Mouse (Mus musculus) neural tube, embryonic 13.5 days (tissue): ENCODE measurements around the gene Lcat. TPM values are rescaled to one million over a fixed set of nuclear protein-coding genes. Genes with fewer than 3 reads are reported as not detected.
A peak's percentile ranks its signal among the peaks of the same experiment; 100 is the strongest.

ENCODE experiments used
- ATAC-seq: fragments of 200-750 bp; cut with Nextera tagmentation; 2 replicates; pipeline ENCODE4 v1.8.0; 2017; ENCODE audit warnings: low read depth, mild to moderate bottlenecking, moderate TSS enrichment, moderate library complexity
- H3K27ac ChIP-seq: fragments of 300-500 bp; sonication (generic); replicated peaks from 2 replicates; pipeline ENCODE4 v1.5.1; 2015; ENCODE audit warnings: moderate library complexity, mild to moderate bottlenecking, inconsistent platforms
- H3K27me3 ChIP-seq: fragments of 300-500 bp; sonication (generic); 2 replicates; pipeline ENCODE4 v1.6.1; 2015; ENCODE audit warnings: mild to moderate bottlenecking, inconsistent platforms
- H3K36me3 ChIP-seq: fragments of 300-500 bp; sonication (generic); 2 replicates; pipeline ENCODE4 v1.6.1; 2015; ENCODE audit warnings: mild to moderate bottlenecking, inconsistent platforms
- H3K4me1 ChIP-seq: fragments of 300-500 bp; sonication (generic); replicated peaks from 2 replicates; pipeline ENCODE4 v1.6.1; 2015; ENCODE audit warnings: inconsistent platforms
- H3K4me2 ChIP-seq: fragments of 300-500 bp; sonication (generic); 2 replicates; pipeline ENCODE4 v1.6.1; 2015; ENCODE audit warnings: inconsistent platforms, mild to moderate bottlenecking, moderate library complexity
- H3K4me3 ChIP-seq: fragments of 300-500 bp; sonication (generic); 2 replicates; pipeline ENCODE4 v1.5.1; 2015; ENCODE audit warnings: mild to moderate bottlenecking, inconsistent platforms
- H3K9ac ChIP-seq: fragments of 300-500 bp; sonication (generic); 2 replicates; pipeline ENCODE4 v1.6.1; 2015; ENCODE audit warnings: moderate library complexity, mild to moderate bottlenecking, inconsistent platforms
- H3K9me3 ChIP-seq: fragments of 300-500 bp; sonication (generic); 2 replicates; pipeline ENCODE4 v1.6.1; 2016; ENCODE audit warnings: inconsistent platforms
- WGBS: fragments of 180-500 bp; shearing (Covaris S2); methylation state at CpG from one replicate; pipeline ENCODE4 v1.1.7; 2015; 5-methylcytosine and 5-hydroxymethylcytosine counted together
- polyA plus RNA-seq: library from polyadenylated mRNA; unstranded; fragments of >200 nt; fragmentation: Nextera tagmentation; extraction: Ambion mirVana; gene quantifications from 2 replicates; pipeline ENCODE4 v1.2.1, GENCODE M21; 2015

Lcat gene
- polyA plus RNA-seq, 1 experiment from 2014 or later, result 0.71 TPM

- Histone ChIP-seq H3K4me1 (peaks cover 11% of the 10 kb centered on the region), H3K9ac (peak within 1 kb of the TSS; percentile 68), H3K4me2 (peak within 1 kb of the TSS; percentile 60), H3K36me3 (no peaks in the 10 kb centered on the region), H3K9me3 (no peaks in the 10 kb centered on the region), H3K27me3 (peaks cover 45% of the 10 kb centered on the region), H3K4me3 (peak within 1 kb of the TSS; percentile 50), H3K27ac (no peak within 1 kb of the TSS)
- peak; percentile 71 for ATAC-seq
- under 1% methylated on average over 35 of the region's 47 CpGs for WGBS
Measured at GRCm38 (mm10) chr8:105965905-105966341, 22.7 kb upstream of the Lcat start, which contains the start of gene Slc12a4. Gene Slc12a4 (minus strand): TSS chr8:105966097.

DNA sequence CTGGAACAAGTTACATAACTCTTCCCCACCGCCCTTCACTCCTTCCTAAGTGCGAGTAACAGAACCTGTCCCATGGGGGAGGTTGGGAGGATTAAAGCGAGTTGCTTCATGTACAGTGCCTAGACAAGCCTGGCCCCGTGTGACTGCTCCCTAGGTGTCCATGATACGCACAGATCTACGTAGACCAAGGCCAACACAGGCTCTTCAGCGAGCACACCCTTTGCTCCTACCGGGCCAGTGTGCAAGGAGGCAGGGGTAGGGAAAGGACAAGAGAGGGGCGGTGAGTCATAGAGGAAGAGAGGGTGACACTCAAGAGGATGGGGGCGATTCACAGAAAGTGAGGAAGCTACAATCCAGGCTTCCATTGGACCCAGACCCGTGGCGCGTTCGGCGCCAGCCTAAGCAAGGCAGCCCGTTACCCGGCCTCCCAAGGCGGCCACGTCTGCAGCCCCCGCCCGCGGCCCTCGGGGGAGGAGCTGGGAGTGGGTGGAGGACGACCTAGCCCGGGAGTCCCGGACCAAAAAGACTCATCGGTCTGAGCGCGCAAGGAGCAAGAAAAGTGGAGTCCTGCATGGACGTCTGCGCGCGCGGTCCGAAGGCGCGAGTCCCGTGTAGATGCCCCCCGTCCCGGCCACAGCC lies 22.2 kb upstream of the Lcat start:
- WGBS, result 3% methylated on average over 34 of the region's 40 CpGs
- Histone ChIP-seq H3K27me3 (peaks cover 45% of the 10 kb centered on the region), H3K36me3 (no peaks in the 10 kb centered on the region), H3K27ac (no peak overlapping the region), H3K9ac (peak overlapping the region; percentile 68), H3K4me2 (peak overlapping the region; percentile 60), H3K4me3 (peak overlapping the region; percentile 50), H3K4me1 (peaks cover 11% of the 10 kb centered on the region), H3K9me3 (no peaks in the 10 kb centered on the region)
- peak; percentile 69 for ATAC-seq

DNA sequence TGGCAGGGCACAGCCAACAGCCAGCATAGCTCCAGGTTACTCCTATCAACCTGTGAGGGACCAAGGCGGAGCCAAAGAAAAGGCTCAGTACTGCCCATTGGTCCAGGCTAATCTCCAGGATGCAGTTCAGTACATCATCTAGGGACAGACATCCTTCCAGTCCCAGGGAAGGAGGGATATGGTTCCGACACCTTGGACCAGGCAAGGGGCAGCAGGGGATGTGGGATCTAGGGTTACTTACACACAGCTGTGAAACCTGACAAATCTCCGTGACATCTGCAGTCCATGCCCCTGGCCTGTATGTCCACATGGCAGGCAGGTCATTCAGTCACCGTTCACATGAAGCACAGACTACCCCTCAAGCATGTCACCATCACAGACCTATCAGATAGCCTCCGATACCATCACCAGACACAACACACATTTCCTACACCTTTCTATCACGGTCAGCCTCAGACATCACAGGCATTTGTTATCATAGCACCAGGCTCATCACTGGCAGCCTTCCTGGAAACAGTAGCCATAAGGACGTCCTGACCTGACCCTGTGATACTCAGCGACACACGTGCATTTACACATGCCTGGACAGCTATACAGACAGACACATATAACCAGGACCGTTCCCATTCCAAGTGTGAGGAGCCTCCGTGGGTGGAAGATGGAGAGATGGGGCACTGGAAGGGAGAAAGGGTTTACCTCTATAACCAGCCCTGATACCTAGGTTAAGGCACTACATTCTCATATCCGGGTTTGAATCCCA lies 21.5 kb upstream of the Lcat start:
- Histone ChIP-seq H3K4me3 (peak overlapping the region; percentile 50), H3K27ac (no peak overlapping the region), H3K9me3 (no peaks in the 10 kb centered on the region), H3K36me3 (no peaks in the 10 kb centered on the region), H3K9ac (peak overlapping the region; percentile 68; the same call in 1 of the 2 replicates), H3K4me2 (peak overlapping the region; percentile 60), H3K4me1 (peaks cover 11% of the 10 kb centered on the region), H3K27me3 (peaks cover 45% of the 10 kb centered on the region)
- no peak for ATAC-seq
- WGBS, result 69% methylated on average over 12 of the region's 12 CpGs

DNA sequence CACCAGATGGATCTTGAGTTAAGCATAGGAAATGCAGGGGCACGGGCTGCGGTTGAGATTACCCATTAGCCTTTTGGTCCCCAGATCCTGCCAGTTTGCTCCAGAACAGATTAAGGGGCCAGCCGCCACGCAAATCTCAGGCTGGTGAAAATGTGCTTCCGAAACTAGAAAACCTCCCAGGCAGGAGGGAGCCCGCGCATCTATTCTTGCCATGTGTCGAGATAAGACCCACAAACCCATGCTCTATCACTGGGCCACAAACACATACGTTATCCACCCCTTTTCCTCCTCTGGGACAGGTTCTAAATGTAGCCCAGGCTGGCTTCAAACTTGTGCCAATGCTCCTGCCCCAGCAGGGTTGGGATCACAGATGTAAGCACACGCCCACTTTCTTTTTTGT lies 18.4 kb upstream of the Lcat start:
- no peak for ATAC-seq
- no peak overlapping the region for H3K9ac ChIP-seq
- 87% methylated on average over 10 of the region's 10 CpGs for WGBS
- no peak overlapping the region for H3K4me3 ChIP-seq
- H3K27ac ChIP-seq, result no peak overlapping the region
- no peak overlapping the region for H3K4me2 ChIP-seq
- H3K9me3 ChIP-seq, result no peaks in the 10 kb centered on the region
- H3K36me3 ChIP-seq, result no peaks in the 10 kb centered on the region
- H3K27me3 ChIP-seq, result peaks cover 27% of the 10 kb centered on the region
- H3K4me1 ChIP-seq, result peaks cover 11% of the 10 kb centered on the region

- Histone ChIP-seq H3K9ac (no peak overlapping the region), H3K4me3 (no peak overlapping the region), H3K4me2 (no peak overlapping the region), H3K9me3 (no peaks in the 10 kb centered on the region), H3K27ac (no peak overlapping the region), H3K27me3 (peaks cover 23% of the 10 kb centered on the region), H3K36me3 (no peaks in the 10 kb centered on the region), H3K4me1 (peaks cover 11% of the 10 kb centered on the region)
- ATAC-seq, result no peak
- 78% methylated on average over 14 of the region's 14 CpGs for WGBS
Measured at GRCm38 (mm10) chr8:105961101-105961500, 17.9 kb upstream of the Lcat start.

DNA sequence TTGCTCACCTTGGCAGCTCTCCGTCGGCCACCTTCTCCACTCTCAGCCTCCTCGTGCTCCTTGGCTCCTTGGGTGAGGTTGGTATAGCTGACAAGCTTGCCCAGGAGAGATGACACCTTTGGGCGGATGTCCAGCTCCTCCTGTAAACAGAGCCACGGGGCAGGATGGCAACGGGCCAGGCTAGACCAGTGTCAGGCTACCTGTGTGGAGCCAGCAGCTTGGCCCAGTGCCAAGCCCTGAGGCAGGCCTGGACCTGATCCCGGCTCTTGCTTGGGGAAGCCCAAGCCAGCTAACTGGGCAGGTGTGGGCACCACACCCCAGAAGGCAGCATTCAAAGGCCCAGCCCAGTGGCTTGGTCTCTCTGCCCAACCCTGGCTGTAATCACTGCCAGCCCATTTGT lies 16.2 kb upstream of the Lcat start:
- ATAC-seq, result no peak
- WGBS, result 88% methylated on average over 7 of the region's 7 CpGs
- no peak overlapping the region for H3K9ac ChIP-seq
- no peaks in the 10 kb centered on the region; the same call in 1 of the 2 replicates for H3K4me1 ChIP-seq
- peaks cover 5% of the 10 kb centered on the region for H3K27me3 ChIP-seq
- no peaks in the 10 kb centered on the region for H3K36me3 ChIP-seq
- no peak overlapping the region for H3K27ac ChIP-seq
- no peaks in the 10 kb centered on the region for H3K9me3 ChIP-seq
- no peak overlapping the region for H3K4me3 ChIP-seq
- H3K4me2 ChIP-seq, result no peak overlapping the region

DNA sequence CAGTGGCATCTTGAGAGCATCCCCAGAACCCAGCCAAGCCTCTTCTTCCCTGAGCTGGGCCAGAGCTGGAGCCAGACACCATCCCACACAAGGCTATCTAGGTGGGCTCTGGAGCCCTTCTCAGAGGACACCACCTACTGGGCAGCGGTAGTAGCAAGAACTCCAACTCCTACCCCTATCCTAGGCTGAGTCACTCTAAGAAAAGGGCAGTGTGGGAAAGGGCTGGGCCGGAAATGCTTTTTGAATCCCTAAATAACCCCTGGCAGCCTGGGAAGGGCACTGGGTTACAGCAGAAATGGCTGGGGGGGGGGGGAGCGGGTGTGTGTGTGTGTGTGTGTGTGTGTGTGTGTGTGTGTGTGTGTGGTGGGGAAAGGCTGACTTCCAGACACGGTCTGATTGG lies 14.6 kb upstream of the Lcat start:
- Histone ChIP-seq H3K27me3 (no peaks in the 10 kb centered on the region), H3K4me2 (no peak overlapping the region), H3K36me3 (no peaks in the 10 kb centered on the region), H3K9ac (no peak overlapping the region), H3K4me3 (no peak overlapping the region), H3K27ac (no peak overlapping the region), H3K4me1 (no peaks in the 10 kb centered on the region), H3K9me3 (no peaks in the 10 kb centered on the region)
- 84% methylated on average over 3 of the region's 4 CpGs for WGBS
- no peak for ATAC-seq

- Histone ChIP-seq H3K9ac (no peak overlapping the region), H3K4me2 (no peak overlapping the region), H3K4me1 (0 out of 2 replicates have a peak, but pooled peaks cover under 1% of the 10 kb centered on the region), H3K27ac (no peak overlapping the region), H3K9me3 (no peaks in the 10 kb centered on the region), H3K4me3 (no peak overlapping the region), H3K36me3 (no peaks in the 10 kb centered on the region), H3K27me3 (no peaks in the 10 kb centered on the region)
- 92% methylated on average over 4 of the region's 4 CpGs for WGBS
- no peak for ATAC-seq
Measured at GRCm38 (mm10) chr8:105956556-105956955, 13.4 kb upstream of the Lcat start.

DNA sequence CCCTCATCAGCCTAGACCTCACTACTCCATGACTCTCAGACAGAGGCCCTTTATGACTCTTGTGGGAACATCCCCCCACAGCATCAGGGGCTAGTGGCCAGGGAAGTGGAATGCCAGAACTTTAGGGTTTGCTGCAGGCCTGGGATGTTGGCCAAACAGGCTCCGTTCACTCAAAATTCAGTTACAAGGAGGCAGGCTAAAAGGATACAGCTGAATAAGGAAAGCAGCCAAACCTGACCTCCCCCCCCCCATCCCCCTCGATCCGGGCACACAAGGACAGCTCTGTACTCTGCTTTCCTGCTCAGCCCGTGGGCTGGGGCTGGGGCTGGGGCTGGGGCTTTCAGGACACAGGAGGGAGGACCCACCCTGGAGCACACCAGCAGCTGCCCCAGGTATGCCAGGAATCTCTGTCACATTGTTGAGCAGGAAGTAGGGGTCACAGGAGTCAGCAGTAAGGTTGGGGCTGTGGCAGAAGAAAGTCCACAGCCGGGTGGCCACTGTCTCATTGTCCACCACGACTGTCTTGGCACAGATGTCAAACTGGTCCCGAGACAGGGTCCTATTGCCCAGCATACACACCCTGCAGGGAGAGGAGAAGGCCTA lies 8.0 kb upstream of the Lcat start:
- Histone ChIP-seq H3K9me3 (no peaks in the 10 kb centered on the region), H3K4me3 (no peak overlapping the region), H3K4me2 (no peak overlapping the region), H3K4me1 (peaks cover 14% of the 10 kb centered on the region), H3K27me3 (no peaks in the 10 kb centered on the region), H3K27ac (peak overlapping the region; percentile 72), H3K9ac (no peak overlapping the region), H3K36me3 (no peaks in the 10 kb centered on the region)
- WGBS, result 54% methylated on average over 7 of the region's 7 CpGs
- peak; percentile 80 for ATAC-seq

DNA sequence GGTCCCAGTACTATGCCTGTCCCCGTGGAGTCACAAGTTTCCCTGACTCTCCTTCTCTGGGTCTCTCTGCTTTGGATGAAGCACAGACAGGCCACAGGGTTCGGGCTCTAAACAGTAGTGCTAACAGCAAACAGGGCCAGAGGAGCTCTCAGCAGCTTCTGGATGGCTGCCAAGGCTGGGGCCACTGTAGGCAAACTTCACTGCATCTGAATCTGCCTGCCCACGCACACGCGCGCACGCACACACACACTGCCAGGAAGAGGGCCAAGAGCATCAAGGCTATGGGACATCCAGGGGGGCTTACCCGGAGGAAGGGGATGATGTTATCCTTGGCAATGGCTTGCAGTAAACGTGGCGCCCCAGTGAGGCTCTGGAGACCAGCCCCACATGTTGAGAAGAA lies 6.2 kb upstream of the Lcat start:
- Histone ChIP-seq H3K27ac (0 out of 2 replicates have a peak overlapping the region, but pooled peaks have one; percentile 1), H3K27me3 (no peaks in the 10 kb centered on the region), H3K36me3 (no peaks in the 10 kb centered on the region), H3K4me1 (peaks cover 14% of the 10 kb centered on the region), H3K4me2 (no peak overlapping the region), H3K9ac (no peak overlapping the region), H3K9me3 (no peaks in the 10 kb centered on the region), H3K4me3 (no peak overlapping the region)
- WGBS, result 63% methylated on average over 10 of the region's 10 CpGs
- peak; percentile 32; the same call in 1 of the 2 replicates for ATAC-seq

DNA sequence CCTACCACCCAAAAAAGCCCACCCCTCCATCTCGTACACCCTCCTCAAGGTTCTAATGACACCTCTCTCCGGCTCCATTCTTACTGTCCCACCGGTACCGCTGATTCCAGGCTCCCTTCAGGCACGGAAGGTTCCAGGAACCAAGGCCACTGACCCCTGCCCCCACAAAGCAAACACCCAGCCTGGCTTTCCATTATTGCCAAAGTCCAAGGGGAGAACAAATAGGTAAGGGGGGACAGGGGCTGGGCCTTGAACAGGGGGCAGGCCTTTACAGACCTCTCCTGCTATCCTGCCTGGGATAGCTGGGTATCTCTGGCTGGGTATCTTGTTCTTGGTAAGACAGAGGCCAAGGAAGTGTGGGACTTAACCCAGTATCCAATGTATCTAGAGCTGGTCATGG lies 640 bp downstream of the Lcat start:
- no peak overlapping the region for H3K4me3 ChIP-seq
- no peaks in the 10 kb centered on the region for H3K27me3 ChIP-seq
- no peaks in the 10 kb centered on the region for H3K36me3 ChIP-seq
- no peak overlapping the region for H3K4me2 ChIP-seq
- WGBS, result 95% methylated on average over 5 of the region's 5 CpGs
- H3K27ac ChIP-seq, result no peak overlapping the region
- peaks cover 10% of the 10 kb centered on the region for H3K4me1 ChIP-seq
- no peak for ATAC-seq
- H3K9me3 ChIP-seq, result no peaks in the 10 kb centered on the region
- no peak overlapping the region for H3K9ac ChIP-seq

DNA sequence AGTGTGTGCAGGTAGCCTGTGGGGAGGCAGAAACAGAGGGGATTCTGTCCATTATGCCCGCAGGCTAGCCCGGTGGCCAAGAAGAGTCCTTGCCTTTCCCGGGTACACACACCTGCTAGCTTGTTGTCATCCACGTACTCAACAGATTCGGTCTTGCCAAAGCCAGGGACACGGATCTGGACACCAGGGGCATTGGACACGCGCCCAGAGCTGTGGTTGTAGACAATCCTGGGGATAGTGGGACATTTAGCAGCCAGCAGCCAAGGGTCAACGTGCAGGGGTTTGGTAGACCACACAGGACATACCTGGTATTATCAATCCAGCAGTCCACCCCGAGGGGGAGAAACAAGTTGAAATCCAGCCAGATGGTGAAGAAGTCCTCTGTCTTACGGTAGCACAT lies 1.2 kb downstream of the Lcat start:
- Histone ChIP-seq H3K4me2 (no peak overlapping the region), H3K9ac (no peak overlapping the region), H3K9me3 (no peaks in the 10 kb centered on the region), H3K4me3 (no peak overlapping the region), H3K27ac (no peak overlapping the region), H3K4me1 (peaks cover 10% of the 10 kb centered on the region), H3K36me3 (no peaks in the 10 kb centered on the region), H3K27me3 (no peaks in the 10 kb centered on the region)
- ATAC-seq, result no peak
- 95% methylated on average over 11 of the region's 11 CpGs for WGBS
